Mouse (Mus musculus): ENCODE measurements at regions not wholly inside any gene's neighbourhood (a gene's known extent, or its start where the extent isn't known, plus 50 kb on each side); places are given as distances from the start of the nearest gene placed in this dataset.

DNA sequence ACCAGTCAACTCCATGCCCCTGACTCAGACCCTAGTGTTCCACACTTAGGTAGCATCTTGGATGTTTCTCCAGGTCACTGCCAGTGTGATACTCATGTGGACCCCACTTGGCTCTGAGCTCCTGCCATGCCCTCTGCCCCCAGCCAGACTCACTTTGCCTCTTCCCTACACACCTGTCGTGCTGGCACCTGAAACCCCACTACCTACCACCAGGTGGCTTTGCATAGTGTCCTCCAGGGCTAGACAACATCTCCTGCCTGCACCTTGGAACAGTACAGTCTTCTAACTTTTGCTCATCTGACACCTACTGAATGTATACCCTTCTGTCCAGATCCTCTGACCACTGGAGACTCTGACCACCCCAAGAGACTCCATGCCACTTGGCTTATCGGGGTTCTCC, 80.6 kb downstream of the Fam53a start:
- no peak for TF ChIP-seq GATA1 (IDR thresholded peaks at IDR 0.05; ENCODE audit: low read length)

DNA sequence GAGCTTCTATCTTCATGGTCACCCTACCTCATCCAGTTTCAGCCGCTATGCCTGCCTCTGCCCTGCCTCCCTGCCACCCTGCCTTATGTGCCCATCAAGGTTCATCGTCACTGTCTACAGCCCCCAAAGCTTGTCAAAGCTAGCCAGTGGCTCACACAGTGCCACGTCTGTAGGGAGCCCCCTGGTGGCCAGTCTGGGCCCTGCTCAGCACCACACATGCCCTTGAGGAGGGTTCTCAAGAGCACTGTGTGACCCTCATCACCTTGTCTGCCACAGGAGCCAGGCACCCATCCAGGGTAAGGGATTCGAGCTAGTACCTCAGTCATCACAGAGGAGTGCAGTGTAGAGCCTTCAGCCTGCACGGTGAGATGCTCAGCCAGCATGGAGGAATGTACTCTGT, 86.1 kb downstream of the Fam53a start:
- TF ChIP-seq GATA1 (IDR thresholded peaks at IDR 0.05; ENCODE audit: low read length), result no peak

DNA sequence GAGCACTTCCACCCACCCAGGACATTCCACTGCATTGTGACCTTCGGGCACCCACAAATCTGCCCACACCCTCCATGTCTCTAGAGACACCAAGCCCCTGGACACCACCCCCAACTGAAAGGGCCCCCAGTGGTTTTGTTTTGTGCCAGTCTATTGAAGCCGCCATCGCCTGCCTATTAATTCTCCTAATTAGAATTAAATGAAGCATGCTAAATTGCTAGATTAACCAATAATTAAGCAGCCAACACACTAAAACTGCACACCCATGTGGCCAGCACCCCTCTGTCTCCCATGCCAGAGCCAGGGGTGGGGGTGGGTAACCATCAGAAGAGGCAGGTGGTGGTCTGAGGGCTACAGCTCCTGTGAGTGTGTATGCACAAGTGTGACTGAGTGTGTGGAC, 86.8 kb downstream of the Fam53a start:
- TF ChIP-seq GATA1 (IDR thresholded peaks at IDR 0.05; ENCODE audit: low read length), result no peak

DNA sequence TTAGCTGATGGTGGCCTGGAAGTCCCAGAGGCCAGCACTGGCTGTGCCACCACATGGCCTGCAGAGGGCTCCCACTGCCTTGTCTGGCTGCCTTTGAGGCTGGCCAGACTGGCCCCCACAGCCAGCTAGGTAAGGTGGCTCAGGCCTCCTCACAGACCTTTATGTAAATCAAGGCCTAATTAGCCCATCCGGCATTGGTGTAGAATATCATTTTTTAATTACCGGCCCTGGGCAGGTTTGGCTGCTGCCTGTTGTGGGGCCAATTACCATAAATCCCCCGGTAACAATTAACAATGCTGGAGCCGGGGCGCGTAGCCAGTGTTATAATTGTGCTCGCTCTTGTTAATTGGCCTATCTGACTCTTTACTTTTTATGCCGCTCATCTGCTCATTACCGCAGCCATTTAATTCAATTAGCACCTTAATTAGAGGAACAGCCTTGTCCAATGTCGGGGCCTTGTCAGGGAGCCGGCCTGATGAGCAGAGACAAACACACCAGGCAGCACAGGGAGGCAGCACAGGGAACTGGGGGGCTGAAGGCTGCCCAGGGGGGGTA, 87.4 kb downstream of the Fam53a start:
- TF ChIP-seq GATA1 (IDR thresholded peaks at IDR 0.05; ENCODE audit: low read length), result no peak

DNA sequence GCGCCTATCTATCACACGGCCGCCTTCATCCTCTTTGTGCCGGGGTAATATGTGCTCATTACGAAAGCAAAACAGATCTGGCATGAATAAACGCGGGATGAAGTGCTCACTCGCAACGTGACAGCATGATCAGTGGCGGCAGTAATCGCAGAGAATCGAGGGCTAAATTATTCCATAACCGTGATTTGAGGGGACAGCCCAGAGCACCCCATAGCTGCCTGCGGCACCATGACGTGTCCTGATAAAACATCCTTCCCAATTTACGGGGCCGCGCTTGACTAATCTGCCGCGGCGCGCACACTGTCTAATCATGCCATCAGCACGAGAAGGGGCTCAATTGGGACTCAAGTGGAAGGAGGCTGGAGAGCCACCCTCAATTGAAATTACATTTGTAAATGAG, 89.2 kb downstream of the Fam53a start:
- no peak for TF ChIP-seq GATA1 (IDR thresholded peaks at IDR 0.05; ENCODE audit: low read length)

DNA sequence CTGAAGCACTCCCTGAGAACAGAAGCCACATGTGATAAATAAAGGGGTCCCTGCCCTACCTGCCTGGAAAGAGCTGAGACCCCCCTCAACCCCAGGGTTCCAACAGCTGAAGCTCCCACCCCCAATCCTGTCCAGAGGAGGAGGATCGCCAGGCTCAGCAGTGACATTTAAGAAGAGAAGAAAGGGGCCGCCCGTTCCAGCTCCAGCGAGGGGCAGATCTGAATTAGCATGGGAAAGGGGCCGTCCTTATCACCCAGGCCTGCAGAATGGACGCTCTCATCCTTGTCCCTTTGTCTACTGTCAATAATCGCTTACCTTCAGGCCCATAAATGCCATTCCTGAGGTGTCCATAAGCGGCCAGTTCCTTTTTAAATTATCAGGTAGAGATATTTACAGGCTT, 92.0 kb downstream of the Fam53a start:
- TF ChIP-seq GATA1 (IDR thresholded peaks at IDR 0.05; ENCODE audit: low read length), result no peak

DNA sequence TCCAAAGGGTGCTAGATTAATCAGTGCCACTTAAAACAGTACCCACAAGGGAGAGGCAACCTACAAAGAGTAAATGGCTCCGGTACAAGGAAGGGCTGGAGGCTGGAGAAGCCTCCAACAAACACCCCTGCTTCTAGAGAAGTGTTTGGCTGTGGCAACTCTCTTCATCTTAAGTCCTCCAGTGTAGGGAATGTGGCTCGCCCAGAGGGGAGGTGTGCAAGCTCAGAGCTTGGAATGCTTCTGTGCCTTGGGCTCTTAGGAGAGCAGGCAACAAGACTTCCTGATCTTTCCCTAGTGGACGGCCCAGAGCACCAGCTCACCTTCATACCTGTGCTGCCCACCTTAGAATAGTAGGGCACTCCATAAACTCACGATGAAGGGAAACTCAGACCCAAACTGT, 92.4 kb downstream of the Fam53a start:
- no peak for TF ChIP-seq GATA1 (IDR thresholded peaks at IDR 0.05; ENCODE audit: low read length)

DNA sequence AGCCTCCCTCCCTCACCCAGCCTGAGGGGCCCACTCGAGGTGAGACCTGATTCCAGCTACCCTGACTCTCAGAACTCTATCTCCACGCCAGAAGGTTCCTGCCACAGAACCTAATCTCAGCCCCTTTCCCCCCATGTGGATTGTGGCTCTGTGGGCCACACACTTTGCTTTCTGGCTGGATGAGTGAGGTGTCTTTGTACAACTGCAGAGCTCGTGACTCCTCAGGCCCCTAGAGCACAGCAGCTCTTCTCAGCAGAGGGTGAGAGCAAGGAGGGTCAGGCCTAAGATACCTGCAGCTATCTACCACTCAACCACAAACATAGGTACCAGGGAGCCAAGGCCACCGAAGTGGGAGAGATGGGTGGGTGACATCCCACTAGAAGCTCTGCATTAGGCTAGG, 93.2 kb downstream of the Fam53a start:
- TF ChIP-seq GATA1 (IDR thresholded peaks at IDR 0.05; ENCODE audit: low read length), result no peak

DNA sequence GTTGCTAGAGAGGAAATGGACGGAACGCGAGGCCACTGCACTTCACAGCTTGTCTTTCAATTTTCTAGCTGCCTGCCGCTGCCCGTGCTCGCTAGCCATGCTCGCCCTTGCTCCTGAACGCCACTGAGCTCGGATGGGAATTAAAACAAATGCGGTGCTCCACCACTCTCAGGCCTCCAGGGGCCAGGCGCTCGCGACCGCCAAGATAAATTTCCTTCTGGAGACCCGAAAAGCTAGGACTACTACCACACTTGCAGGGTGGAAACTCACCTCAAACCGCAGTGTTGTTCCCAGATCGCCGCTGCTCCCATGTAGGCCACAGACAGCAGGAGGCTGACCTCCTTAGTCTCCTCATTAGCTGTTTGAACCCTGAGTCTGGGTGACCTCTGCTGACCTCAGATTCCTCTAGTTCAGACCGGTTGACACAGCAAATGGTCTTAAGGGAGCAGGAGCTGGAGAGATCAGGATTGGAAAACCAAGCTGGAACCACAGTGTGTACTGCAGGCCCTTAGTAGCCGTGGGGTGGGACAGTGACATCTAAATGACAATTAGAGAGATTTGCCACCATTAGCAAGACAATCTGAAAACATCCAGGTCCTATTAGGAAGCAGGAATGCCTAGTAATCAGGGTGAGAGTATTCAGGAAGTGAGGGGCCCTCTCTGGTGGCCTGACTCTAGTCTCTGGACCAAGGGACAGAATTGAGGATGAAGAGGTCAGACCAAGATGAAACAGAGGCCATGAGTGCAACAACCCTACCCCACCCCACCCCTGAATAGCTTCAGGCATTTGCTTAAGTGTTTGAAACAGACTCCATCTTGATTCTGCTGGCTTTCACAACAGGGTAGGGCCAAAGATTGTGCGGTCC, 94.1 kb downstream of the Fam53a start:
- TF ChIP-seq GATA1 (IDR thresholded peaks at IDR 0.05; ENCODE audit: low read length), result no peak

DNA sequence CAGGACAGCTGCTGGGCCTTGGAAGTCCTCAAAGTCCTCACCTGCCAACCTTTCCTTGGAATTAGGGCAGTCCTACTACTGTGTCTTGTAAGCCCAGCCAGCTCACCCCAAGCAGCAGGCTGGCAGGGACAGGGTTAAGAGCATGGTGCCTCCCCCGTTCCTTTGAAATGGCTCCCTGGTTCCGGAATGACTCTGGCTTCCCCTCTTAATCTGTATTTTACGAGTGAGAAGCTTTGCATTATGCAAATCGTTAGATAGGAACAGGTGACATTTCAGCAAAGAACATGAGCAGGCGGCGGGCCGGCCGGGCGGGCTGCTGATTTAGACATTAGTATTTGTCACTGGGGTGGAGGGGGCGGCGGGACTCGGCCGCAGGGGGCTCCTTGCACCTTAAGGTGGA, 95.1 kb downstream of the Fam53a start:
- TF ChIP-seq GATA1 (IDR thresholded peaks at IDR 0.05; ENCODE audit: low read length), result no peak

DNA sequence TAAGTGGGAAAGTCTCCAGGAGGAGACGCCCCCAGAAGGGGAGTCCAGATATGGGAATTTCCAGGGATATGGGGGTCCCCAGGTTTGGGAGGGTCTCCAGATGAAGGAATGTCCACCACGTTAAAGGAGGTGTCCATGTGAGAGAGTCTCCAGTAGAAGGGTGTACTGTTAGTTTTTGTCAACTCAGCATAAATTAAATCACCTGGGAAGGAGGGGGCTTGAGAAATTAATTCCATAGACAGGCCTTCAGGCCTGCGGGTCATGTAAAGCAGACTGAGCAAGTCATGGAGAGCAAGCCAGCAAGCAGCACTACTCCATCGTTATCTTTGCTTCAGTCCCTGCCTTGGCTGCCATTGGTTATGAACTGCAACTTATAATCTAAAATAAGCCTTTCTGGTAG, 96.2 kb downstream of the Fam53a start:
- TF ChIP-seq GATA1 (IDR thresholded peaks at IDR 0.05; ENCODE audit: low read length), result no peak

DNA sequence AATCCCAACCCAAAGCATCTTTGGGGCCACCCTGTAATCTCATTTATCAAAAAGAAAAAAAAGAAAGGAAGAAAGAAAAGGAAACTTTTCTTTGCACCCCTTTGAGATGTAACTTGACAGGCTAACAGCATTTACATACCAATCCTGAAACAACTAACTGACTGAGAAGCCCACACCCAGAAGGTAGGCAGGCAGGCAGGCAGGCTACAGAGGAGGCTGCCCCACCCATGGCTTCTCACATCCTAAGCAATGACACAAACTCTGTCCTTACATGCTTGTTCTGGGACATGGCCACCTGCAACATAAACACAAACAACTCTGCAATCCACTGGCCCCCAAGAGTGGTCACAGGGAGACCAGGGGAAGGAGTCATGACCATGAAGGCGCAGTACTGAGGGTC, 97.5 kb upstream of the Nkx1-1 start:
- TF ChIP-seq GATA1 (IDR thresholded peaks at IDR 0.05; ENCODE audit: low read length), result no peak

DNA sequence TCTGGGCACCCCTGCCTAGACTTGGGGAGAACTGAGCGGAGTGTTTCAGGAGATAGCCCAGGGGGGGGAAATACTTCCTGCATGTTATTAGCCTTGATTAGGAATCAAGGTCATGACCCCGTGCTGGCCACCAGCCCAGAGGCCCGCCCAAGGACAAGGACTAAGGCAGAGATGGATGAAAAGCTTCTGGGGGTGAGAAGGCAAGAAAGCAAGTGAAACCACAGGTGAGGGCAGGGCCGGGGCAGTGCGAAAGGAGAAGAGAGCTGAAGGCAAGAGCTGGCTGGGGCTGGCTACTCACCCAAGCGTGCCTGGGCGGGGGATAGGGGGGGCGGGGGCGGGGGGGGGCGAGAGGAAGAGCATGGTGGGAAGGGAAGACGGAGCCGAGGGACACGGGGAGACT, 96.0 kb upstream of the Nkx1-1 start:
- no peak for TF ChIP-seq GATA1 (IDR thresholded peaks at IDR 0.05; ENCODE audit: low read length)

DNA sequence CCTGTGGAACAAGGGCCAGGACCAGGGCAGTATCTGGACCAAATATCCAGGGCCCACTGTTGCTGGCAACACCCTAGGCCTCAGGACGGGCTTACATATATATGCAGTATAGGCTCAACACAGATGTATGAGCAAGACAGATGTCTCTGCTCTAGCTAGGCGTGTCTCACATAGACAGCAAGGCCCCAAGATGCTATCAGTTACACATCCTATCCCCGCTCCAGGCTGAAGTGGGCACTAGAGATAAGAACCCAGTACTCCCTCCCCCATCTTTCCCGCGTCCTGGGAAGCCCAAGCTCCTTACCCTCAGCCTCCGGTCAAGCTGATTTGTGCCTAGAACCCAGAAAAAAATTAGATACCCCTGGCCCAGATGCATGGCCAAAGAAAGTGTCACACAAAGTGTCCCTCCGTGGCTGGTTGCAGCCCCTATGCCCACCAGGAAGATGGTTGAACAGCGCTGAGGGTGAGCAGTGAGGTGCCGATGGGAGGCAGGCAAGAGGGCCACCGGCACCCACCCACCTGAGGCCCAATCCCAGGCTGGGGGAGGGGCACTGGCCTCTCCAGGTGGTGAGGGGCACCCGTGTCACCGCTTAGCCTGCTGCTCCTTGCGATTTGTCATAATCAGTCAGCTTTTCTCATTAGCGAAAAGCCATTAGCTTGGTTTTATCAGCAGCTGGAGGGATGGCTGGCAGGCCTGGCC, 95.3 kb upstream of the Nkx1-1 start:
- peak; percentile 54 for TF ChIP-seq GATA1 (IDR thresholded peaks at IDR 0.05; ENCODE audit: low read length)

DNA sequence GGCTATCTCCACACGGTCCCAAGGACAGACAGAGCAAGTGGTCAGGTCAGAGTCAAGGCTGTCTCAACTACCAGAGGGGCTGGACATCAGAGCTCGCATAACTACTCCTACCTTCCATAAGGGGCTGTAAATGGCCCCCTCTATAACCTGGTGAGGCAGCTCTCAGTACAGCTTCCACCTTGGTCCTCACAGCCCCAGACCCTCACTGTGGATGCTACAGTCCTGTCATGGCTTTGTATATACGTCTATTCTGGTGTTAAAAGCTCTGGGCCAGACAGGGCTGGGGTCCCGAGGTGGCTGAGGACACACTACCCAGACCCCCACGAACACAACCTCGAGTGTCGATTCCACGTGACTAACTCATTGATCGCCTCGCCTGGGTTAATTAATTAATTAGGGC, 94.0 kb upstream of the Nkx1-1 start:
- TF ChIP-seq GATA1 (IDR thresholded peaks at IDR 0.05; ENCODE audit: low read length), result no peak

DNA sequence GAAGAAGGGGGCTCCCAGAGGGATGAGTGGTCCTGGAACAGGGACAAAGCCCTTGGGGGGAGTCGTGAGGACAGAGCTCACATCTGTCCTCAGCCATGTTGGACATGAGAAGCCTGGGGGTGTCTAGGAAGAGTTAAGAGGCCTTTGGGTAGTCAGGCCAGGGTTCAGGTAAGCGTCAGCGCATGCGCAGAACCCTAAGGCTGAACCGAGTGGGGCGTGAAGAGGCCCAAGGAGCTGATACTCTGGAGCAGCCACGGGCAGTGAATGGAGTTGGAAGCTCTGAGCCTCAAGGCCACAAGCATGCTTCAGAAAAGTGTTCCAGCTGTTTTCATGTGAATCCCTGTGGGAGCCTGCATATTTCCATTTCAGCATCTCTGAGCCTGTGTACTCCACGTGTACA, 93.5 kb upstream of the Nkx1-1 start:
- no peak for TF ChIP-seq GATA1 (IDR thresholded peaks at IDR 0.05; ENCODE audit: low read length)

Data from G1E-ER4 (cell line).